In the genomic region with DNA sequence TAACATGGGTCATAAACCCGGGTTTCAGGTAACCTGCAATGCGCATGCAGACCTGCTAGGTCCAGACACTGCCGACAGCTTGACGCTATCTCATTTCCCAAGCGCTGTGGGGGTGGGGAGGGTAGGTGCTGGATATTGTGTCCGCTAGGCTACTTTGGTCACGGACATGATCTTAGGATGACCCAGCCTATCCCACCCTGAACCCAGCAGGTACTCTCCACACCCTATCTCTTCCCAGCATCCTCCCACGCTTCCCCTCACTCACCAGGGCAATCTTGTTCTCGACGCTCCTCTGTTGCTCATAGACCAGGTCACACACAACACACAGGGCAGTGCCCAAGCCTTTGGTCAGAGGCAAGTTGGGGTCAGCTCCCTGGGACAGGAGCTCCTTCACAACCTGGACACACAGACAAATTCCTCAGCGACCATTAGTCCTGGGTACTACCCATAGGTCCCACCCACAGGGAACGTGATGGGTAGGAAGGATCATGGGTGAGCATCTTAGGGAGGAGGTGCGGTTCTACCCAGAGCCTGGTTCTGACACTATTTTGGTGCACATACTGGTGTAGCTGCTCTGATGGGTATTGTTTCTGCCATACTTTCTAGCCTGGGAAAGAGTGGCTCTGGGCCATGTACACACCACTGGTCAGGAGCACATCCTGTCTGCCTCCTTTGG, we compare ENCODE assay signal across 20 mouse cellular contexts. TPM values are rescaled to one million over a fixed set of nuclear protein-coding genes. Genes with fewer than 3 reads are reported as not detected.
DNase-seq lines count a peak whose midpoint lies in the region; ATAC-seq lines count a peak whose summit lies in the region.
"Had no signal": no experiment of that assay in that cellular context is flagged by ENCODE, and none has a peak within 500 bp of the region (broad histone marks: within the 10 kb centered on the region; RNA-seq: fewer than 3 reads in every experiment).

No protein-coding gene starts in this region.

- peak; percentile 36 for DNase-seq in cerebellum, adult 11 months
- no peak for DNase-seq in cerebellum, postnatal 10 days
- peak; percentile 63 for DNase-seq in cerebellum, adult 9-11 months
- no peak for DNase-seq in cerebellum, adult 8-10 months
- DNase-seq in kidney, postnatal 10 days = no peak
- DNase-seq: adrenal gland, adult 8-10 months; adrenal gland, postnatal 25 days; cerebellum, adult 2 months; forebrain, postnatal 0 days; gastrocnemius, adult 2 months; gastrocnemius, postnatal 14 days; heart, adult 11 months had no signal

- no peak overlapping the region; the same call in 1 of the 2 replicates for H3K4me2 ChIP-seq in kidney, embryonic 16.5 days (replicated peaks; ENCODE audit: low read depth, low read length)
- H3K4me2 ChIP-seq: embryonic facial prominence, embryonic 12.5 days; embryonic facial prominence, embryonic 15.5 days; heart, embryonic 11.5 days; hindbrain, embryonic 12.5 days; hindbrain, embryonic 15.5 days had no signal

- no peaks in the 10 kb centered on the region for H3K36me3 ChIP-seq in kidney, embryonic 16.5 days (ENCODE audit: insufficient read depth, low read length)
- H3K36me3 ChIP-seq: embryonic facial prominence, embryonic 12.5 days; embryonic facial prominence, embryonic 15.5 days; hindbrain, embryonic 12.5 days; hindbrain, embryonic 15.5 days had no signal

- 35% methylated on average over 13 of the region's 13 CpGs for WGBS in kidney, embryonic 16.5 days

- H3K27ac ChIP-seq in kidney, embryonic 16.5 days (ENCODE audit: low read length) = peak overlapping the region; percentile 25; the same call in 1 of the 2 replicates
- H3K27ac ChIP-seq: embryonic facial prominence, embryonic 12.5 days; embryonic facial prominence, embryonic 15.5 days; gastrocnemius, adult 2 months; hindbrain, embryonic 12.5 days; hindbrain, embryonic 15.5 days had no signal

- peaks cover 25% of the 10 kb centered on the region for H3K4me1 ChIP-seq in kidney, embryonic 16.5 days (ENCODE audit: insufficient read depth, low read length)
- H3K4me1 ChIP-seq: embryonic facial prominence, embryonic 12.5 days; hindbrain, embryonic 15.5 days had no signal

- H3K9me3 ChIP-seq in kidney, embryonic 16.5 days (ENCODE audit: low read length) = no peaks in the 10 kb centered on the region
- H3K9me3 ChIP-seq: embryonic facial prominence, embryonic 12.5 days; embryonic facial prominence, embryonic 15.5 days; hindbrain, embryonic 12.5 days; hindbrain, embryonic 15.5 days had no signal

- H3K4me3 ChIP-seq in kidney, embryonic 16.5 days (ENCODE audit: low read length) = no peak overlapping the region
- H3K4me3 ChIP-seq: embryonic facial prominence, embryonic 12.5 days; embryonic facial prominence, embryonic 15.5 days; gastrocnemius, adult 2 months; hindbrain, embryonic 12.5 days; hindbrain, embryonic 15.5 days had no signal

- peak; percentile 53 for ATAC-seq in kidney, embryonic 16.5 days (ENCODE audit: low FRiP score, low TSS enrichment)
- ATAC-seq: activated CD4-positive, CD25-positive, alpha-beta regulatory T cell, adult 4 months; forebrain, embryonic 14.5 days had no signal

- H3K9ac ChIP-seq in kidney, embryonic 16.5 days (replicated peaks; ENCODE audit: low read length) = no peak overlapping the region
- H3K9ac ChIP-seq: embryonic facial prominence, embryonic 12.5 days; embryonic facial prominence, embryonic 15.5 days; forebrain, postnatal 0 days; hindbrain, embryonic 12.5 days; hindbrain, embryonic 15.5 days had no signal

- no peaks in the 10 kb centered on the region for H3K27me3 ChIP-seq in kidney, embryonic 16.5 days (ENCODE audit: insufficient read depth, low read length)
- H3K27me3 ChIP-seq: embryonic facial prominence, embryonic 15.5 days; hindbrain, embryonic 12.5 days; hindbrain, embryonic 15.5 days had no signal

RNA-seq across cellular contexts. Expression of a gene that starts 24.5 kb away (rescaled TPM):
- polyA plus RNA-seq in kidney, embryonic 16.5 days (2015; fragmentation: Nextera tagmentation; extraction: Ambion mirVana) = 0.52 and 0.63 TPM in 2 replicates

RNA-seq across cellular contexts. Expression of a gene that starts 28.6 kb away (rescaled TPM):
- 12.3 and 13.9 TPM in 2 replicates for polyA plus RNA-seq in kidney, embryonic 16.5 days (2015; fragmentation: Nextera tagmentation; extraction: Ambion mirVana)

RNA-seq across cellular contexts. Expression of a gene that starts 32.4 kb away (rescaled TPM):
- 14.8 and 31.1 TPM in 2 replicates for polyA plus RNA-seq in kidney, embryonic 16.5 days (2015; fragmentation: Nextera tagmentation; extraction: Ambion mirVana)

RNA-seq across cellular contexts. Expression of a gene that starts 46.8 kb away (rescaled TPM):
- 58.1 and 61.5 TPM in 2 replicates for polyA plus RNA-seq in kidney, embryonic 16.5 days (2015; fragmentation: Nextera tagmentation; extraction: Ambion mirVana)

RNA-seq across cellular contexts. Expression of a gene that starts 56.0 kb away (rescaled TPM):
- polyA plus RNA-seq in kidney, embryonic 16.5 days (2015; fragmentation: Nextera tagmentation; extraction: Ambion mirVana) = 42.8 and 44.8 TPM in 2 replicates

Comparison
In these comparisons a context has a peak if more than half of its experiments do, and no peak if none do; other contexts are left out.
1. DNase-seq: peak in cerebellum, adult 11 months (single experiment) and cerebellum, adult 9-11 months (single experiment); none in cerebellum, postnatal 10 days (0 of 2), cerebellum, adult 8-10 months (single experiment) and kidney, postnatal 10 days (single experiment).